Mouse (Mus musculus): ENCODE data around the gene Ufd1.

The Ufd1 gene

GRCm38 (mm10) chr16:18811468-18812384 is at the start of gene Ufd1, which contains the start of gene Cdc45:
Ufd1 (plus strand) TSS chr16:18811779.
Cdc45 (minus strand) TSS chr16:18811987.
- peak; percentile 98 for DNase-seq (ENCODE audit: low spot score)

DNA sequence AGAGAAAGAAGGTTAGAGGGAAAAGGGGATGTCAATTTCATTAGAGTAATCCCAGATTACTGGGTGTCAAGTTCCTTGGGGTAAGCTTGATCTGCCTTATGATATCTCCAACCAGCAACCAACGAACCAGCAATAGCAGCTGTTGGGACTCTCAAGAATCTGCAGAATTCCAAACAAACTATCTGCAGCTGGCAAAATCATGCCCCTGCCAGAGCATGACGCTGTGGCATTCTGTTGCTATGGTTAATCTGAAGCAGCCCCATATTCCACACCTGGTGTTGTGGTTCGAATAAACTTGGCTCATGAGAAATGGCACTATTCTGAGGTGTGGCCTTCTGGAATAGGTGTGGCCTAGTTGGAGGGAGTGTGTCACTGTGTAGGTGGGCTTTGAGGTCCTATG is 48.6 kb upstream of the Ufd1 start:
- no peak for DNase-seq (ENCODE audit: low spot score)

- DNase-seq (ENCODE audit: low spot score), result no peak
Measured at GRCm38 (mm10) chr16:18766390-18766789, 45.2 kb upstream of the Ufd1 start.

GRCm38 (mm10) chr16:18769501-18769900 is 42.1 kb upstream of the Ufd1 start:
- DNase-seq (ENCODE audit: low spot score), result no peak

DNA sequence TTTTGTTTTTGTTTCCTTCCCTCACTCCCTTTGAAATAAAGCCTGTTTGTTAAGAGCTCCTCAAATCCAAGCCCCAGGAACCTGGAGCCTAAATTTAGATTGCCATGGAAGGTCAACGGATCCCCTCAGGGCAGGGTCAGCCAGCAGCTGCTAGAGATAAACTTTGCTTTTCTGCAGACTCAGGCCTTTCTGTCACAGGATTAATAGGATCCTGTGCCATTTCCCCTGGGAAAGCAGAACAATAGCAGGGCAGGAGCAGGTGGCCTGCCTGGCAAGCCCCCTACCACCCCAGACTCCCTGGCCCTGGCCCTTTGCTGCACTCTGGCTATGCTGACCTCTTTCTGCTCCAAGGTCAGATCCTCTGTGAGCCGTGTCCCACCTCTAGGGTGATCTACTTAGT is 37.6 kb upstream of the Ufd1 start:
- DNase-seq (ENCODE audit: low spot score), result no peak

DNA sequence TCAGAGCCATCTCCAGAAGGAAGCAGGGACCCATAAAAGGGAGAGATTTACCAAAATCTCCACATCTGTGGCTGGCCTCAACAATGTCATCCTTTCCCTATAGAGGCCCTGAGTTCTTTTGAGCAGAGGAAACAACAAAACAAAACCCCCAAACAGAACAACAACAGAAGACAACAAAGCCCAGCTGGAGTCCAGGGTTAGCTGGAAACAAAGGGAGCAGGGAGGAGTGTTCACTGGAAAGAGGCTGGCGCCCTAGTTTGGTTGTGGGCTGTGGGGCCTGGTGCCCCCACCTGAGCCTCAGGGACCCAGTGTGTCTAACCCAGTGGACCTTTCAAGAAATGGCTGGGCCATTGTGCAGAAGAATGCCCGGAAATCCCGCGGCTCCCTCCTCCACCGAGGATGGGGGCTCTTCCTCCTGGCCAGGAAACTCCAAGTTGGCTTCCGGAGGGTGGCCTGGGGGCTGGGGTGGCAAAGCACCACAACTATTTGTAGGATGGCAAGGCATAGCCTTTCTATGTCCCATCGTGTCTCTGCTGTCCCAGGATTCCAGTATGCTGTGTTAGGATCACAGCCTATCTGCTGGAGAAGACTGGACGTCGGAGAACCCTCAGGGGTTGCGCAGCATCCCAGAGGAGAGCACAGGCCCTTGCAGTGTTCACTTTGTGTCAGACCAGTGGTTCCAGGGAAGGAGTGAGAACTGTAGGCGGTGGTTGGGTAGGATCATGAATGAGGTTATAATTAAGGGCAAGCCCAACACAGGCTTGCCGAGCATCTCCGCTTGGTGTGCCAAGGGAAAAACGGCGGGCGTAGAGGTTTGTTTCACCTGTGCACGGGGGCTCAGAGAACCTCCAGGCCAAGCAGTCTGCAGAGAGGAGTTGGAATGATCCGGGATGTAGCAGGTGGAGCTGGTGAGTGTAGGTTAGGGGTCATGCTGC is 35.7 kb upstream of the Ufd1 start:
- DNase-seq (ENCODE audit: low spot score), result no peak

DNA sequence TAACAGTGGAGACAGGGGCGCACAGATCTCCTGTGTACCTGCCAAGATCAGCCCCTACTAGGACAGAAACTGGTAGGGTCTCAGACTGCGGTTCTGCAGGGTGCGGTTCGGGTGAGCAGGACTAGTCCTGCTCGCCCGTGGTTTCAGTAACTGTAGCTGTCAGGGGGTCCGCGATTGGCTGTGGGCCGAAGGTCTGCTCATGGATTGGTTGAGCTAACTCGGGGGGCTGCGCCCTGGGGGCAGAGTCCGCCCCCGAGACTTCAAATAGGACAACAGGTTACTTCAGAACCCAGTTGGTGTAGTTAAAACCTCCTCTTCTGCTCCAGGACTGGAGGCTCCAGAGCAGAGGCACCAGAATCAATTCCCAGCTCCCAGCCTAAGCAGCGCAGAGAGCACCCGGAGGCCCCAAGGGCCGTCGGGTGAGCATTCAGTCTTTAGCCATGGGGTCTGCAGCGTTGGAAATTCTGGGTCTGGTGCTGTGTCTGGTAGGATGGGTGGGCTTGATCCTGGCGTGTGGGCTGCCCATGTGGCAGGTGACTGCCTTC is 35.0 kb upstream of the Ufd1 start, which contains the start of gene Cldn5:
Gene Cldn5 (plus strand): TSS at position 292 of the 545 bp plus-strand sequence.
- DNase-seq (ENCODE audit: low spot score), result no peak

DNA sequence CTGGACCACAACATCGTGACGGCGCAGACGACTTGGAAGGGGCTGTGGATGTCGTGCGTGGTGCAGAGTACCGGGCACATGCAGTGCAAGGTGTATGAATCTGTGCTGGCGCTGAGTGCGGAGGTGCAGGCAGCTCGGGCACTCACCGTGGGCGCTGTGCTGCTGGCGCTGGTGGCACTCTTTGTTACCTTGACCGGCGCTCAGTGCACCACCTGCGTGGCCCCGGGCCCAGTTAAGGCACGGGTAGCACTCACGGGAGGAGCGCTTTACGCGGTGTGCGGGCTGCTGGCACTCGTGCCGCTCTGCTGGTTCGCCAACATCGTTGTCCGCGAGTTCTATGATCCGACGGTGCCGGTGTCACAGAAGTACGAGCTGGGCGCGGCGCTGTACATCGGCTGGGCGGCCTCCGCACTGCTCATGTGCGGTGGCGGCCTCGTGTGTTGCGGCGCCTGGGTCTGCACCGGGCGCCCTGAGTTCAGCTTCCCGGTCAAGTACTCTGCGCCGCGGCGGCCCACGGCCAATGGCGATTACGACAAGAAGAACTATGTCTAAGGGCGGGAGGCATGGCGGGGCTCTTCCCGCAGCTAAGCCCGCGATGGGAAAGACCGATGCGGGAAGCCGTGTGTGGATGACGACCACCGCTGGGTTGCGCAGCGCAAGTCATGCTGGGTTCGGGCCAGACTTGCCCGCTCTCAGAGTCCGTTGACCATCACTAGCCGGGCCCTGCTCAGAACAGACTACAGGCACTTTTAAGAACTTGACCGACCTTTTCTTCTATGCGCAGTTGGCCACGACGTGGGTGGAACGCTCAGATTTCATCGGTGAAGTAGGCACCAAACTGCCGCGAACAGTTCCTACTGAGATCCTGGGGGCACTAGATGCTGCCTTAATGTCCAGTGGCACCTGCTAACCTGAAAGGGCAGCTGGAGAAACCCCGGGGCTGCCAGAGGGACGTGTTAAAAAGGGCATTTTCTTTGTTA is 34.2 kb upstream of the Ufd1 start:
- DNase-seq (ENCODE audit: low spot score), result no peak

GRCm38 (mm10) chr16:18778461-18778860 is 33.1 kb upstream of the Ufd1 start:
- DNase-seq (ENCODE audit: low spot score), result no peak

DNA sequence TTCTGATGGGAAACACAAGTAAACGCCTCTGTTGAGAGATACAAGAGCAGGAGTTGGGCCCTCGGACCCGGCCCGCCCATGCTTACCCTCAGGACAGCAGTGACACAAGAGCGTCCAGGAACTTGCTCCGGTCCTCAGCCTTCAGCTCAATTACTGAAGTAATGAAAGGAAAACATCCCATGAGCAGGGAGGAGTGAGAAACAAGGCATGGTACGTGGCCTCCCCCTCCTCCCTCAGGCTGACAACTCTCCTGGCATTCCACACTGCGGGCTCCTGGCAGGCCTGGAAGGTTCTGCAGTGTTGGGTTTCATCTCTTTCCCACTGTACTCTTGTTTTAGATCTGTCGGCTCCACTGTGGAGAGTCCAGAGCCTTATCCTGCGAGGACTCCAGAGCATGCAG is 29.8 kb upstream of the Ufd1 start:
- no peak for DNase-seq (ENCODE audit: low spot score)

DNA sequence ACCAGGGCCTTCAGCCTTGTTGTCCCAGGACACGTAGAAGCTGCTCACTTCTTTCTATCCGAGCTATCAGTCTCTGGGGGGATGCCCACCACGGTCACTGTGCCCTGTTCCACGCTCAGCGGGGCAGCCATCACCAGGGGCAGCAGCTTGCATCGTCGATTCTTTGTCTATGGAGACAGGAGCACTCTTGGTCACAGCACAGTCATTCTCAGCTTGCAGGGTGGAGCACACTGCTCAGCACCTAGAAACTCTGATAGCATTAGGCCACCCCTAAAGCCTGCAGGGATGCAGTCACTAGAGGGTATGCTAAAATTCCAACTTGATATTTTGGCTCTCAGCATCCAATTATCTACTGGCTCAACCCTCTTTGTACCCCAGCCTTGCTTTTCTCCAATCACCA is 26.6 kb upstream of the Ufd1 start:
- DNase-seq (ENCODE audit: low spot score), result no peak

DNA sequence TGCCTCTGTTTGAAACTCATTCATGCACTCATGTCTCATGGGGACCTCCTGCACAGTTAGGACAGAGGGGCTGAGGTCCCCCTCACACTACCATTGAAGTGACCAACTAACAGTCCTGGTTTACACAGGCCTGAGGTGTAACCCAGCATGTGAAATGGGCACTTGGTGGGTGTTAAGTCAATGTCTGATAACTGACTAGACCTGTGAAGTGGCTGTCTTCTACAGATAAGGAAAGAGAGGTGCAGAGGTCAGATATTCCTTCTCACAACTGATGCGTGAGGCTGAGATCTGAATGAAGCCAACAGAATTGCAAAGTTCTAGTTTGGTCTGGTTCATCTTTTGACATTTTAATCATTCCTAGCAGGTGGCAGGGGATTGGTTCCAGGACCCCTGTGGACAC is 26.1 kb upstream of the Ufd1 start:
- no peak for DNase-seq (ENCODE audit: low spot score)

DNA sequence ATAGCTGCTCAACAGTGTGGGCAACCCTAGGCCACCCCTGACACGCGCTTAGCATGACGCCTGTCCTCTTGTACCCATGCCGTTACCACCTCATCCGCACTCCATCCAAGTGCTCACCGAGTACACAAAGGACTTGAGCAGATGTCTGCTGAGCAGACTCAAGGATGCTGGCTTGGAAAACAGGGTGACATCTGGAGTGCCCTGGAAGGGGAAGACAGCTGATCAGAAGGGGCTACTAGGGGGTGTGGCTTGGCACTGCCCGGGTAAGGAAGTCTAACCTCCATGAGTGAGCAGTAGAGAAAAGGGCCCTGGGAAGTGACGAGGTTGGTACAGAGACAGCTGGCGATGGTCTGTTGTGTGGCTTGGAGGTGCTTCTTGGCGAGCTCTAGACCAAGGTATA is 24.9 kb upstream of the Ufd1 start:
- no peak for DNase-seq (ENCODE audit: low spot score)

GRCm38 (mm10) chr16:18788627-18789406 is 22.8 kb upstream of the Ufd1 start:
- DNase-seq (ENCODE audit: low spot score), result no peak

DNA sequence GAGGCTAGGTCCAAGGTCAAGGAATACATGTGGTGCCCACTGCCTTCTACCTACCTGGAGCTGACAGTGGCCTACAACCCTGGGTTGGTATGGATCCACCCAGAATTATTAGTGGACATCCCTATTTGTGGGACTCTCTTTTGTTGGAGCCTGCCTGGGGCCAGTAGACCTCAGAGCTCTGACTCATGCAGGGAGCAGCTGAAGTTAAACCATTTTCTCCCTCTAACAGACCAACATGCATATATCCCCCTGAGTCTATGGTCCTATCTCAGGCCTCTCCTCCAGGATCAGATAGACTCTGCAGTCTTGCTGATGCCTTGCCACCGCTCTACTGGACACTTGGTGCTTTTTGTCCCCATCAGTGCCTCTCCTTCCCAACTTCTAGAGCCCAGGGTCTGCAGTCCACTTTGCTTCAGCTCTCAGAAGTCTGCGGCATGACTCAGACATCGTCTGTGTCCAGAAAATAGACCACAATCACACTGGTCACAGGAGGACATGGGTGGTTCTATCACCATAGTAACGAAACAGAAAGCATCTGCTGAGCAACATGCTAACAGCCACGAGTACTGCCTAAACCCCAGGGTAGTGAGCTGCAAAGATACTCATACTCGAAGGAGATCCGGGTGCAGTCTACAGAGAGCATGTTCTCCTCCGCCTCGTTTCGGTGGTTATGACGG is 16.2 kb upstream of the Ufd1 start:
- DNase-seq (ENCODE audit: low spot score), result no peak

DNA sequence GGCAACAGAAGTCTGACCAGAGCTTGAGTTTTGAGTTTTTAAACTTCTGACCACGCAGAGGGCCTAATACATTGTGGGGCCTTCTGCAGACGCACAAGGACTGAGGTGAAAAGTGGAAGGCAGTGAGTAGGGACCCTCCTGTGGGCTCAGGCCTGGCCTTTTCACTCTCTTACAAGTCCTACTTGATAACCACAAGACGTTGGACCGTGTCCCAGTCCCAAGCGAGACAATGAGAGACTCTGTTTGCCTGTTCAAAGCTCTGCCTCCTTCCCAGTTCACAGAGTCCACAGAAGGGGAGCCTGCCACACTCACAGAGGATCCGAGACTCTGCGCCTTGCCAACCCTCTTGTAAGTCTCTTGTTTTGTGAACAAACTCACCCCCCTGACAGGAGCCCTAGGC is 14.9 kb upstream of the Ufd1 start:
- no peak for DNase-seq (ENCODE audit: low spot score)

- no peak for DNase-seq (ENCODE audit: low spot score)
Measured at GRCm38 (mm10) chr16:18798151-18798550, 13.4 kb upstream of the Ufd1 start.

GRCm38 (mm10) chr16:18798841-18799240 is 12.7 kb upstream of the Ufd1 start:
- DNase-seq (ENCODE audit: low spot score), result peak; percentile 77

DNA sequence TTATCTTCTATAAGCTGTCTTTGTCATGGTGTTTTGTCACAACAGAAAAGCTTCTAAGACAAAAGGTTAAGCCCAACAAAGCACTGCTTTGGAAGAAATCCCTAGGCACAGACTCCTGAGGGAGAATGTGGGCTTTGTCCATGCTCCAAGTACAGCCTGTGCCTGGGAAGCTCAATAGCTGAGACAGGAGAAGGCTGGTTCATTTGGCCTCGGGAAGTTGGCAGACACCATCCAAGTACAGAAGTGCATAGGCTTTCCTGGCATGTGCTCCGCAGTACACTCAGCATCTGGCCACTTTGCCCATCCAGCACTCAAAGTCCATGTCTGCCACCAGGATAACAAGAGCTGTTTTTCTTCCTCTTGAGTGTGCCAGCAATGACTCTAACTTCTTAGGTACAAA is 5.8 kb upstream of the Ufd1 start:
- DNase-seq (ENCODE audit: low spot score), result peak; percentile 81

DNA sequence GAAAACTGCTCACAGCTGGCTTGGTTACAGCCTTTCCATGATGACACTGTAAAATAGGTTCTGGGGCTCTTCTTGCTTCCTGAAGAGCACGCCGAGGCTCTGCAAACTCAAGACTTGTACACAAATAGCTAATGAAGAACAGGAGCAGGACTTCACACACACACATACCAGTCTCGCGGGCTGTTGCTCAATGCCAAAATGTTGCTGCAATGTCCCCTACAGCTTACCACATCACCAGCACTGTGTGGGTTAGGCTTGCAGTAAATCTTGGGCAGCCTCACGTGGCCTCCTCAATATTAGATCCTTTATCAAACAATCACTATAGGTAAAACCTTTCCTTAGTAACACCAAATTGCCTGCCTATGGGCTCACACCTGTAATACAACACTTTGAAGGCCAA is 2.6 kb upstream of the Ufd1 start:
- peak; percentile 90 for DNase-seq (ENCODE audit: low spot score)

Measured in adipocyte (in vitro differentiated cells).